Mouse (Mus musculus) megakaryocyte-erythroid progenitor cell, adult 5-6 weeks (primary cell): ENCODE measurements around the gene Tktl1. TPM values are rescaled to one million over a fixed set of nuclear protein-coding genes. Genes with fewer than 3 reads are reported as not detected.
"Not testable (repeated sequence)": the region's sequence is repeated elsewhere in the genome, so short reads cannot be mapped to it uniquely, and the experiment has no call there.

Experiments used
- ATAC-seq: replicated peaks from 2 replicates; pipeline ENCODE4 v1.8.0; 2016; ENCODE audit warnings: mild to moderate bottlenecking, inconsistent platforms; ENCODE audit not compliant: severe bottlenecking, poor library complexity, low FRiP score, low TSS enrichment
- total RNA-seq, 2 experiments: library from RNA; stranded (forward) in 1 of 2; stranded (reverse) in 1 of 2; fragments of 200-1000, 215-1000 nt in 1 of 2; fragments of >200 nt in 1 of 2; fragmentation: Nextera tagmentation in 1 of 2; gene quantifications; 2 replicates each; pipeline ENCODE4 v1.2.3; 2014 to 2017

The Tktl1 gene
- total RNA-seq (2014; fragmentation: Nextera tagmentation) (not detected in 2 replicates), total RNA-seq (2017) (not detected in 2 replicates)

DNA sequence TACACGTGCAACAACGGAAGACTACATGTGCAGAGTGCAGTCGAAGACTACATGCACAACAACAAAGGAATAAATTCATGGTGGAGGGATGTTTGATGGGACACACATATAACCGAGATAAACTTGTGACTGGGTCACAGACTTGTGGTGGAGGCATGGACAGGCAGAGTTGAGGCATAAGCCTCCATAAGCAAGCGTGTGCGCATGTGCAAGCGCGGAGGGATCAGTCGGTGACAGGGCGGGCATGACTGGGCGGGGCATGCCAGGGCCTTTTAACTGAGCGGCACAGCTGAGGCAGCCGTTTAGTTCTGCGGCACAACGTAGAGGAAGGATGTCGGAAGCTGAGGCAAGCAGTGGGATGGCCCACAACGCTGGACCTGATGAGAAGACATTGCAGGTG lies at the start of gene Tktl1:
TSS of gene Tktl1 (plus strand) at position 301 of the 400 bp plus-strand sequence.
- no peak for ATAC-seq

DNA sequence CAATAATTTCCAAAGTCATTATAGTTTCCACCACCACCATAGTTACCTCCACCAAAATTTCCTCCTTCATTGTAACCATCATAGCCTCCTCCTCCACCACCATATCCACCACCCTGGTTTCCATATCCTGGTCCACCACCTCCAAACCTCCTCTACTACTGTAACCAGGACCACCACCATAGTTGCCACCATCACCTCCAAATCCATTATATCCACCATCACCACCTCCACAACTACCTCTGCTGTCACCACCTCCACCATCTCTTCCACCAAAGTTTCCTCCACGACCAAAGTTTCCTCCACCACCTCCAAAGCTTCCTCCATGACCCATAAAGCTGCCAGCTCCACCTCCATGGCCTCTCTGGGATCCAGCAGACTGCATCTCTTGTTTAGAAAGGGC lies 41.8 kb upstream of the Tktl1 start, which contains the start of gene Mecp2:
TSS of gene Mecp2 (minus strand) at position 101 of the 400 bp plus-strand sequence.
- not testable (repeated sequence) for ATAC-seq

DNA sequence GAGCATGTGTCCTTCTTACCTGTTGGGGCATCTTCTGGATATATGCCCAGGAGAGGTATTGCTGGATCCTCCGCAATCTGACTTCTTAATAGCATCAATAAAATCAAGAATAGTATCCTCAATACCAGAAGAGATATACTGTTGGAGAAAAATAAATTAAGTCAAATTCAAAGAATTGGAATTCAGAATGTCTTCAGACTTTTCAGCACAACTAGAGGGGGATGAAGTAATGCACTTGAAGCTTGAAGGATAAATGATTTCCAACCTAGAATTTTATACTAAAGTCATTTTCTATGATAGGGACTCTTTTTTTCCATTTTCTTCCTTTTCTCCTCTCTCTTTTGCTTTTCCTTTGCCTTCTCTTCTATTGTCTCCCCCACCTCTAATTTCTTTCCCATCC lies 9.3 kb upstream of the Tktl1 start, which contains the start of gene Tex28:
TSS of gene Tex28 (minus strand) at position 101 of the 400 bp plus-strand sequence.
- no peak for ATAC-seq

DNA sequence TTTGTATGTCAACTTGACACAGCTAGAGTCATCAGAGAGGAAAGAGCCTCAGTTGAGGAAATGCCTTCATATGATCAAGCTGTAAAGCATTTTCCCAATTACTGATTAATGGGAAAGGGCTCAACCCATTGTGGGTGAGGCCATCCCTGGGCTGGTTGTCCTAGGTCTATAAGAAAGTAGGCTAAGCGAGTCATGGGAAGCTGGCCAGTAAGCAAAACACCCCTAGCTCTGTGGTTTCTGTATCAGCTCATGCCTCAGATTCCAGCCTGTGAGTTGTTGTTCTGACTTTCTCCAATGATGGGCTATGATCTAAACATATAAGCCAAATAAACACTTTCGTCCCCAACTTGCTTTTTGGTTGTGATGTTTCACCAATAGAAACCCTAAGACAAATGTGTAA lies 26.5 kb downstream of the Tktl1 start:
- no peak for ATAC-seq

DNA sequence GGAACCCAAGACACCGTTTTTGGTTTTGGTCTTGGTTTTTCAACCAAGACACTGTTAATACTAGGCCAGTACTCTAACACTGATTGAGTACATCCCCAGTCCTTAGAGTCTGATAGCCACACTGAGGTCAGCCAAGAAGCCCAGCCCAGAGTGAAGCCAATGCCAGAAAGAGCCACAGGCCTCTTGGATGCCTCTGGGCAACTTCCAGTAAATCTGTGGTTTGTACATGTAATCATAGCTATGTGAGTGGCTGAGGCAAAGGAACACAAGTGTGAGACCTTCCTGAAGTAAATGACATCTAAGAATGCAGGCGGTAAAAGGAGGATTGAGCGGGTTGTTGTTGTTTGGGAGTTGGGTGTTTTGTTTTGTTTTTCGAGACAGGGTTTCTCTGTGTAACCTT lies 41.4 kb downstream of the Tktl1 start:
- no peak for ATAC-seq

DNA sequence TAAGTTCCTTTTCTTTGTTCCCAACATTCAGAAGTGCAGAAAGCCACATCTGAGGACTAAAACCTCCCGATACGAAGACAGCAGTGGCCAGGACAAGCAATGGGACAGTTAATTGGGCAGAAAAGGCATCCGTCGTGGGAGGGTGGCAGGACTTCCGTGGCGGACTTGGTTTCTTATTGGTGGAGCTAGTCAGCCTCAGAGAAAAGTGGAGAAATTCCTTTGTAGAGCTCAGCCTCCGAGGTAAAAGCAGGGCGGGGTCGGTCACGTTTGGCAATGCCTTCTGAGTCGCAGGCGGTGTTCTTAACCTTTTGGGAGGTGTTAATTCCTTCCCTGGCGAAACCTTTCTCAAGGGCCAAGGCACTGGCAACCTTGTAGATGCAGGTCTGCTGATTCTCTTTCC lies 42.4 kb downstream of the Tktl1 start:
- no peak for ATAC-seq

DNA sequence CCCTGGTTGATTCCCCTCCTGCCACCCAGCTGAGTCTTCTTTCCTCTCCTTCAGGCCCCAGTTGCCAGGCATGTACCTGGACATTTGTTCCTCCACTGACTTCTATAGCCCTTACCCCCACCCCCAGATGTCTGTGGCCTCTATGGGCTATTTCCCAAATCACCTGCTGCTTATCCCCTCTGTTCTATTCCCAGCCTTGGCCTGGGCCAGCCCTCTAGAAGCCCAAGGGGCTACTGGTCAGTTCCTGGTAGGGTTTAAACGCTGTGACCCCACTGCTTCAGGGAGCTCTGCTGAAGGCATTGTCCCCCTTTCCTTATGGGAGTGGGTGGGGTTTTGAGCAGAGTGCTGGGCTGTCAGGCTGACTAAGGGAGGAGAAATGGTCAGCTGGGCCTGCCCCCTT lies 43.0 kb downstream of the Tktl1 start:
- not testable (repeated sequence) for ATAC-seq

DNA sequence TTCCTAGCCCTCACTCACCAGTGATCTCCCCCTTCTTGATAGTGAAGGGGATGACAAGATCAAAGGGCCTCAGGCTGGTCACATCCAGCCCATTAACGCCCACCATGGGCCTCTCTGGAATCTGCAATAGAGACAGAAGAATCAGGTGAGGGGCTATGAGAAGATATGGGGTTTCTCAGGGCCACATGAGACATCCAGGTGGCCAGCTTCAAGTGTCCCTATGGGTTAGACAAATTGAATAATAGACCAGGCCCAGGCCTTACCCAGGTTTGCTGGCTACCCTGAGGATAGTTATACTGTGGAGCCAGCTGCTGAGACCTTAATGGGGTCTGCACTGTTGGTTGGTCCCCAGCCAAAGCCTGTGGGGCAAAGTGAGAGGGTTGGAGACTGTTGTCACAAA lies 53.0 kb downstream of the Tktl1 start:
- no peak for ATAC-seq

DNA sequence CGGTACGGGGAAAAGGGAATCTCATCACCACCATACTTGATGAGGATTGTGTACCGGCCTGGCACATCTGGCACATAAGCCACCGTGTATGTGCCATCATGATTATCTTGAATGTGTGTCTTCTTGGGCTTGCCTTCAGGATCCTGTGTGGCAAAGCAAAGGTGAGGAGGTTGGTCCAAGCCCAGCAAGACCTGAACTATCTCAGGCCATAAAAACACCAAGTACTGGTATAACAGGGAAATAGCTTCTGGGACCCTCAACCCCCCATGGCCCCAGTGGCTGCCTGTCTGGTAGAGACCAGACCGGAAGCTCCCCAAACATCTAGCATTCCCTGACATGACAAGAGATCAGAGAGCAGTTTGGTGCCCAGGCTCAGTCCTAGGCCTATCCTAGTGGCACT lies 56.1 kb downstream of the Tktl1 start:
- no peak for ATAC-seq

DNA sequence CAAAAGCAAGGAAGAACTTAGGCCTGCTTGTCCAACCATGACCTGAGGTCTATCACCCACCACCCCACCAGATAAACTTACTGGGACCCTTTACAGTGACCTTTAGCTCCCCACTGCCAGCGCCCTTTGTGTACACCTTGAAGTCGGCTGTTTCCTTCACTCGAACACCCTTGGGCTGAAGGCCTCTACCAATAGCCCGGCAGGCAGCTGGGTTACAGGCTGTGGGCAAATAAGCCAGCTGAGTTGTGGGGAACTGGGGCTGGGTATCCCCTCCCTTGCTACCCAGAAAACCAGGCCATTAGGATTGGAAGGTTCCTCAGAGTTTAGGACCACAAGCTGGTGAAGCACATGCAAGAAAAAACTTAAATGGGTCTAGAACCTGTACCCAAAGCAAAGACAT lies 63.3 kb downstream of the Tktl1 start:
- ATAC-seq: no peak

DNA sequence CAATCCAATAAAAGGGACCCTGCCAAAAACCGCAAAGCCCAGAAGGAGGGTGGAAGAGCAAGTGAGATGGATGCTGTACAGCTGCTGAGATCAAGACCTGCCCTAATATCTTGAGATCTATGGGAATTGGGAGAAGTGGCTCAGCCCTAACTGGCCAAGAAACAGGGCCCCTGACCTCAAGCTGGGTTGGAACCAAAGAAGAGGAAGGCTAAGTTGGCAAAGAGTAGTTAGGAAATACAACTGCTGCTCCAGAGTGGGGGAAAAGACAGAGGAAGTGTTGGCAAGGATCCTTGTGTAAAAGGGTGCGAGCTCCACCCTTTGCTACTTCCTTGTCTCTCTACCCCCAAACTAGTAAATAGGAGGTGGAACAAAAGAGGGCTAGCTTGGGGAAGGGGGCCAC lies 66.3 kb downstream of the Tktl1 start:
- ATAC-seq: no peak

DNA sequence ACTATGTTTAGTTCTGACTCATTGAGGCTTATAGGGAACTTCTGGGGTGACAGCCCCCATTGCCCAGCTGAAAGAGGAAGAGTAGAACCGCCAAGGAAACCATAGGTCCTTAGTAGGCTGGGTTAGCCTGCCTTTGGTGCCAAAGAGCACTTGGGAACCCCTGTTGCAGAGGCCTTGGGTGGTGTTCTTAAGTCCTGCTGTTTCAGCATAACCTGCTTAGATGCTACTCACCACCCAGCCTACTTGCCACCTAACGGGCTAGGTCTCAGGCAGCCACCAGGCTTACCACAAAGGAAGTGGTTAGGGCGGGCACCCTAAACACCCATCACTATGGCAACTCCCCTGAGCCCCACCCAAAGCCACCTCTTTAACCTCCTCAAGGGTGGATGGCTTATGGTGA lies 66.7 kb downstream of the Tktl1 start:
- peak; percentile 83 for ATAC-seq

DNA sequence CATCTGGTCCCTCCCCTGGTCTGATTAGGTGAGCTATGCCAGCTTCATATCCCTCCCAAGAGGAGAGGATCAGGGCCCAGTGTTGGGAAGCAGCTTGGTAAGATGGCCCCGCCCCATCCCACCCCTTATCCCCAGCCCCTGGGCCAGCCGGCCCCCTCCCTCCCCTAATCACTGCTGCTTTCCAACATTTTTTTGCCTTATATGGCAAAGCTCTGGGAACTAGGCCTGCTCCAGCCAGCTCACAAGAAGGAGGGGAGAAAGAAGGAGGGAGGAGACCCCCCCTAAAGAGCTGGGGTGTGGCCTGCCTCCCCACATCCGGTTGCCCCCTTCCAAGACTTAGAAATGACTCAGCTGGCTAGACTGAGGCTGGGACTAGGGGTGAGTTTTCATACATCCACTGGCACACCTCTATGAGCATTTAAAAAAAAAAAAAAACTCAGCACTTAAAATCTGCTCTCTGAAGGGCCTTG lies 67.6 kb downstream of the Tktl1 start:
- ATAC-seq: no peak

DNA sequence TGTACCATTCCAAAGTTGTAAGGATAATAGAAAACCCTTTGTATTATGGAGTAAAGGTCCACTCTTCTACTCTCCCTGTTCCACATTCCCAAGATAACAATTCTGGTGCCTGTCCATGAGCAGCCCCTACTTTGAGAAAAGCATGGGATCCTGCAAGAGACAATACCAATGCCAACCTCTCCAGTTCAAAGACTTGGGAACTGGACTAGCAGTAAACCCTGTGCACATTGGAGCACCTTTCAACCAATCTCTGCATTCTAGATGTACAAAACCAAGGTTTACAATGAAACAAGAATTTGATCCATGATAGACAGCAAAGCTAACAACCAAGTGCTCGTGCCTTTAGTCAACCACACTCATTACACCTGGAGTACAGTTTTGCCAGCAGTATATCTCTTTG lies 68.0 kb downstream of the Tktl1 start:
- ATAC-seq: no peak

DNA sequence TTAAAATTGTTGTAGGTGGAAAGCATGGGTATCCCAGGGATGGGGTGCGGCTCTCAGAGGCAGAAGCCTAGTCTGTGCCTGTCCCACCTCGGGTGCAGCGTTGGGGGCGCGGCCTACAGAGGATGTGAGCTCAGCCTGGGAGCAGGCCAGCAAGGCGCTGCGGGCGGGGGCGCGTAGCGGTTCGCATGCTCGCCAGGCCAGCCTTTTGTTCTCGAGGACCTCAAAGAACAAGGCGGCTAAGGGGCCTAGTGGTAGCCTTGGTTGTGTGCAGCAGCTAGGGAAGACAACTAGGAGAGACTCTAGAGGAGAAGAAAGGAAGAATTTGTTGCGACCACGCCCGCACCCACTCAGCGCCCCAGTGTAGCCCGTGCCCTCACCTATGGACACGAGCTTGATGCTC lies 68.6 kb downstream of the Tktl1 start:
- peak; percentile 62 for ATAC-seq

DNA sequence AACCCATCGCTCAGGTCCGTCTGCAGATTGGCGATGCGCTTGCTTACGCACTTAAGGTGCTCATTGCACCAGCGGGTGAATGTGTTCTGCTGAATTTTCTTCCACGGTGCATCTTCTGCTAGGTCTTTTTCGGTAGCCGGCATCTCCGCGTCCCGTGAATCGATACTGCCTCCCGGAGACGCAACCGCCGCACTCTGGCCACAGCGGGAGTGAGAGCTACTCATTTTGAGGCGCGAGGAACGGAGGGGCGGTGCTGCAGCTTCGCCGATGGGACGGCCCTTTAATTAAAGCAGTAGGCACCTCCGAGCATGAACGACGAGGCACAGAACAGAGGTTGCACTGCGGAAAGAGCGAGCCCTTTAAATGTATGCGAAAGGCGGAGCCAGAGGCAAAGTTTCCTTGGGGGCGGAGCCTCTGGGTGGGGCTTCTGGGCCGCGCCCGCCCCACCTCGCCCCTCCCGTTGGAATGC lies 69.2 kb downstream of the Tktl1 start:
- peak; percentile 79 for ATAC-seq

DNA sequence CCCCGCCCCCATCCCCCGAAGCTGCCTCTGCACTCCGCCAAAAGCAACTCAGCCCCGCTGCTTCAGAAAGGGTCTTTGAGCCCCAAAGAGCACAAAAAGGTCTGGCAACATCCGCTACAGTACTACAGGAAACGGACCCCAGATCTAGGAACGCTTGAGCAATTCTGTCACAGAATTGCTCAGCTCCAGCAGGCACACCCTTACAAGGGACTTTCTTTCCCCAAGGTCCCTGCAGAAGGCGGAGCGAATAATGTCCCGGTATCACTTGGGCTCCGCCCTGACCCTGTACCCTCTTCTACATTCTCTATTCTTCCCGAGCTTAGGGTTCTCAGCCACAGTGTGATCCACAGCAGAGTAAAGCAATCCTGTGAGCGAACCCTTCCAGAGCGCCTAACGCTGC lies 69.6 kb downstream of the Tktl1 start:
- ATAC-seq: no peak

DNA sequence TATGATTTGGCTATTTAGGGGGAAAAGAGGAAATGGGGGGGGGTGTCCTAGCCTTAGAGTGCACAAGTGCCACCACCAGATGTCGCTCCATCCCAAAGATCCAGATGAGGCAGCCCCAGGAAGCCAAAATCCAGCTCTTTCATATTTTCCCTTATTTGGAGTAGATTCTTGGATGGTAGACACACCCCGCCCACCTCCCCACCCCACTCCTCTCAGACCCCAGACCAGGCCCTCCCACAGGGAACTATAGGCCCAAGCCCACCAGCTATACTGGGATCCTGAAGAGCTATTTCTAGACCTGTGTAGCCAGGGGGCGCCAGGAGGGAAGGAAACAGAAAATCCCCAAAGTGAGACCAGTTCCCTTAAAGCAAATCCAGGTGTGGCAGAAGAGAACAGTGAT lies 71.6 kb downstream of the Tktl1 start:
- ATAC-seq: no peak

DNA sequence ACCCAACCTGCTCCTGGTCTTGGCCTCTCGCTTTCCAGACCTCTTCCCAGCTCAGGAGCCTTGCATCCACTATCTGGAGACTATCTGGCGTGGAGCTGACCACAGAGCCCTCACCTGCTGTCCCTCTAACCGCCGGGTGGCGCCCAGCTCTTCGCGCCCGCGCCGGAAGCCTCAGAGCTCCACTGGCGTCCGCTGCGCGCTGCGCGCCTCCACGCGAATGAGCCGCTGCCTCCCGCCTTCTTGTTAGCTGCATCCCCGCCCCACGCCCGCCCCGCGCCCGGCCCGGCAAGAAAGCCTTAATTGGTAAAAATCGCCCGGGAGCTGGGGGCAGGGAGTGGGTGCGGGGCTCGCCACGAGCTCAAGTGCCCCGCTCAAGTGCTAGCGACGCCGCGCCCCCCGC lies 72.6 kb downstream of the Tktl1 start, which contains the start of gene Flna:
TSS of gene Flna (minus strand) at position 206 of the 400 bp plus-strand sequence.
- no peak for ATAC-seq

DNA sequence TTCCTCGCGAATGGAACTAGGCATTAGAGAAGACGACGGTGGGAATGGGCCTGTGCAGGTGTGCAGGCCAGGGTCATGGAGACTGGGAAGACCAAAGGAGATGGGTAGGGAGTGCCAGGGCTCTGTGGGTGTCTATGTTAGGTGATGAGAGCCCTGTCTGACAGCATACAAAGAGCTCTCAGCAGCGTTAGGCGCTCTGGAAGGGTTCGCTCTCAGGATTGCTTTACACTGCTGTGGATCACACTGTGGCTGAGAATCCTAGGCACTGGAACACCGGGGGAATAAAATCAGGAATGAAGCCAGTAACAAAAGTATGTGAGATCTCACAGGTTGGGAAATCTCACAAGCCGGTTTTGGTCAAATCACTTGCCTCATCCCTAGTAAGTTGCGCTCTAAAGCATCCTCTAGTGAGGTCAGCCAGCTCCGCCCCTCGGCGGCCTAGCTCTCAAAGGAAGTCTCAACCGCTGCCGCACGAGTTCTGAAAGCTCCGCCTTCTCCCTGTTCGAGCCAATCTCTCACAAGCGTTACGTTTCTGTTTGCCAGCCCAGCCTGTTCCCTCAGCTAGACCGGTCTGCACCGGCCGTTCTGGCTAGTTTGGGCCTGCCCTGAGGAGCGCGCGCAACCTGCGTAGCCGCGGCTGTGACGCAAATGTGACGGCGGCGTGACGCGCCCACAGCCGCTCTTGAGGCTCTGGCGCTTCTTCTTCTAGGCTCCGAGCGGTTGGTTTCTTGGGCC lies 77.3 kb downstream of the Tktl1 start, which contains the start of gene Emd:
TSS of gene Emd (plus strand) at position 535 of the 735 bp plus-strand sequence.
- peak; percentile 97 for ATAC-seq
